Mouse (Mus musculus) spleen, postnatal 10 days (tissue): Measurements from ENCODE around the gene Mrm3.

Experiments used
- DNase-seq, 2 experiments: peaks; one replicate each; pipeline ENCODE4 v3.0.0; 2021 to 2022; ENCODE audit warnings: low spot score in 2 of 2

Mrm3 gene

GRCm38 (mm10) chr11:76288645-76289044 is 45.1 kb downstream of the Mrm3 start:
- no peak for DNase-seq

GRCm38 (mm10) chr11:76290367-76290766 is 46.9 kb downstream of the Mrm3 start:
- no peak for DNase-seq

GRCm38 (mm10) chr11:76291960-76292359 is 48.4 kb downstream of the Mrm3 start:
- no peak for DNase-seq

- no peak for DNase-seq
Measured at GRCm38 (mm10) chr11:76292398-76292797, 48.9 kb downstream of the Mrm3 start.

GRCm38 (mm10) chr11:76292831-76293230 is 49.3 kb downstream of the Mrm3 start:
- no peak for DNase-seq

- no peak for DNase-seq
Measured at GRCm38 (mm10) chr11:76294078-76294477, 50.6 kb downstream of the Mrm3 start.

GRCm38 (mm10) chr11:76294836-76295235 is 51.3 kb downstream of the Mrm3 start:
- no peak for DNase-seq

GRCm38 (mm10) chr11:76297252-76297651 is 53.7 kb downstream of the Mrm3 start:
- DNase-seq = no peak

GRCm38 (mm10) chr11:76298457-76299000 is 55.0 kb downstream of the Mrm3 start:
- no peak for DNase-seq
